In the genomic region with DNA sequence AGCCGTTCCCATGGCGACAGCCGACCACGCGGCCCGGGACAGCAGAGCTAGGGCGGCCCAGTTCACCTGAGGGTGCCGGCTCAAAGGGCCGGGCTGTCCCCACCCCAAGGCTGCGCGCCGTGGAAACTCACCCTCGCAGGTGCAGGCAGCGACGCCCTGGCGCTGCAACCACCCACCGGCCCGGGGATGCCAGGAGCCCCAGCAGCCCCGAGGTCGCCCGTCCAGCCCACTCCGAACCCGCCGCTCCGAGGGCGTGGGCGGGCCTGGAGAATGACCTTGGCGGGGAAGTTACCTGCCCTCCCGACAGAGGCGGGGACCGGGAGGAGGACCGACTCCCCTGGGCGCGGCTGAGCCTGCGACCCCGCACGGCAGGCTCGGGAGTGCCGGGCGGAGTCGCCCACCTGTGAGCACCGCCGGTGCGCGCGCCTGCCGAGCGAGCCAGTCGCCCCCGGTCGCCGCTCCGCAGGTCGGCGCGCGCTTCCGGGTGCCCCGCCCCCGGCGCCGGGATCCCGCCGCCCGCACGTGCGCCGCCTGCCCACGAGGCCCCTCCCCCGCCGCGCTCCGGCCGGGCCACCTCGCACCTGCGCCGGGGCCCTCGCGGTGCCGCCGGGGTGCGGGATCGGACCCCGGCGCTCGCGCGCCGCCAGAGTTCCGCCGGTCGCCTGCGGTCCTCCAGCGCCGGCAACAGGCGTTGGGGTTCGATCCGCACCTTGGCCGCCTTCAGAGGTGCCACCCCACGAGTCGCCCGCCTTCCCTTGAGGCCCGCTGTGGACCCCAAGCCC, we compare ENCODE assay signal across 8 mouse cellular contexts. TPM values are rescaled to one million over a fixed set of nuclear protein-coding genes. Genes with fewer than 3 reads are reported as not detected.
DNase-seq lines count a peak whose midpoint lies in the region; ATAC-seq and TF ChIP-seq lines count a peak whose summit lies in the region.

A gene (minus strand): TSS at position 464 of the 782 bp plus-strand sequence.

- H3K4me3 ChIP-seq in heart, embryonic 15.5 days, result peak within 1 kb of the TSS; percentile 85
- H3K4me3 ChIP-seq in olfactory bulb, adult 2 months (ENCODE audit: insufficient read depth, low read depth, low read length), result peak within 1 kb of the TSS; percentile 82

- no peaks in the 10 kb centered on the region for H3K9me3 ChIP-seq in heart, embryonic 15.5 days (replicated peaks)

- peak within 1 kb of the TSS; percentile 100 for H3K4me2 ChIP-seq in heart, embryonic 15.5 days

- no peak for TF ChIP-seq CTCF in olfactory bulb, adult 2 months (IDR thresholded peaks at IDR 0.05; ENCODE audit: insufficient read depth, low read depth, low read length)

- ATAC-seq in heart, embryonic 15.5 days (replicated peaks; ENCODE audit: insufficient number of reproducible peaks, insufficient read depth, low FRiP score, low read depth), result peak; percentile 65

- peaks cover 12% of the 10 kb centered on the region; the same call in 1 of the 2 replicates for H3K27me3 ChIP-seq in heart, embryonic 15.5 days

- 1% methylated on average over 87 of the region's 103 CpGs for WGBS in heart, embryonic 15.5 days
- under 1% methylated on average over 103 of the region's 103 CpGs for WGBS in olfactory bulb, adult 2 months

- TF ChIP-seq POLR2A in olfactory bulb, adult 2 months (IDR thresholded peaks at IDR 0.05; ENCODE audit: insufficient read depth, low read depth, low read length), result no peak

- no peak within 1 kb of the TSS for H3K27ac ChIP-seq in heart, embryonic 15.5 days
- no peak within 1 kb of the TSS for H3K27ac ChIP-seq in olfactory bulb, adult 2 months (ENCODE audit: insufficient read depth, low read depth, low read length)

- peak within 1 kb of the TSS; percentile 71 for H3K9ac ChIP-seq in heart, embryonic 15.5 days

- peak in 1 of 2 experiments; percentile 55 for DNase-seq in left cerebral cortex, adult 18-20 months (ENCODE audit: low spot score in 2 of 2)
- DNase-seq in left cerebral cortex, adult 11 months (ENCODE audit: low spot score), result no peak
- peak; percentile 26 to 52 for DNase-seq in cerebellum, postnatal 14 days
- peak; percentile 71 for DNase-seq in kidney, postnatal 10 days
- peak; percentile 44 to 55 for DNase-seq in lung, adult 18-20 months
- peak; percentile 61 for DNase-seq in thymus, postnatal 25 days

- no peaks in the 10 kb centered on the region for H3K36me3 ChIP-seq in heart, embryonic 15.5 days

- H3K4me1 ChIP-seq in heart, embryonic 15.5 days (replicated peaks), result peaks cover 9% of the 10 kb centered on the region
- H3K4me1 ChIP-seq in olfactory bulb, adult 2 months (ENCODE audit: control insufficient read depth, insufficient read depth, low read length), result peaks cover 9% of the 10 kb centered on the region

RNA-seq across cellular contexts. Expression of the gene that starts here (rescaled TPM):
- total RNA-seq in left cerebral cortex, adult 18-20 months (2021), result 10 to 100 TPM; 25.4 to 26.6 TPM
- polyA plus RNA-seq in heart, embryonic 15.5 days (2015; fragmentation: Nextera tagmentation; extraction: Ambion mirVana), result 0.81 and 1.3 TPM in 2 replicates
- polyA plus RNA-seq in olfactory bulb, adult 2 months (2012; ENCODE audit: insufficient read depth, insufficient read length, low replicate concordance, missing spikeins), result not detected in 2 replicates
